Mouse (Mus musculus) cerebellum, adult 9-10 months (tissue): ENCODE measurements around the gene Rbm6.

ENCODE experiments used
- DNase-seq: peaks from one replicate; pipeline ENCODE4 v3.0.0; 2022

Rbm6 gene

GRCm38 (mm10) chr9:107747310-107747709 is 125.7 kb downstream of the Rbm6 start:
- no peak for DNase-seq

GRCm38 (mm10) chr9:107746679-107747078 is 126.4 kb downstream of the Rbm6 start:
- DNase-seq: no peak

- DNase-seq: no peak
Measured at GRCm38 (mm10) chr9:107744061-107744460, 129.0 kb downstream of the Rbm6 start.

GRCm38 (mm10) chr9:107738841-107739202 is 134.2 kb downstream of the Rbm6 start:
- DNase-seq: peak; percentile 43

- peak; percentile 86 for DNase-seq
Measured at GRCm38 (mm10) chr9:107738020-107738840, 134.8 kb downstream of the Rbm6 start.

GRCm38 (mm10) chr9:107736185-107736485 is 136.9 kb downstream of the Rbm6 start:
- peak; percentile 49 for DNase-seq

- DNase-seq: no peak
Measured at GRCm38 (mm10) chr9:107735356-107736184, 137.5 kb downstream of the Rbm6 start.

GRCm38 (mm10) chr9:107734567-107734971 is 138.5 kb downstream of the Rbm6 start:
- no peak for DNase-seq

- no peak for DNase-seq
Measured at GRCm38 (mm10) chr9:107729709-107730108, 143.3 kb downstream of the Rbm6 start.

GRCm38 (mm10) chr9:107728919-107729670 is 143.9 kb downstream of the Rbm6 start:
- DNase-seq: no peak

GRCm38 (mm10) chr9:107727041-107727440 is 146.0 kb downstream of the Rbm6 start:
- no peak for DNase-seq

- DNase-seq: no peak
Measured at GRCm38 (mm10) chr9:107724796-107725195, 148.2 kb downstream of the Rbm6 start.

- no peak for DNase-seq
Measured at GRCm38 (mm10) chr9:107723794-107724531, 149.1 kb downstream of the Rbm6 start.
